Mouse (Mus musculus): ENCODE measurements around the gene Zfp652.

The Zfp652 gene

GRCm38 (mm10) chr11:95808448-95809011, 96.1 kb downstream of the Zfp652 start:
- no peak for DNase-seq (ENCODE audit: low read depth, low spot score)

- DNase-seq (ENCODE audit: low read depth, low spot score): no peak
These were observed 97.1 kb downstream of the Zfp652 start for GRCm38 (mm10) chr11:95809603-95810002.

- DNase-seq (ENCODE audit: low read depth, low spot score): no peak
These were observed 98.4 kb downstream of the Zfp652 start for GRCm38 (mm10) chr11:95810828-95811227.

- no peak for DNase-seq (ENCODE audit: low read depth, low spot score)
These were observed 99.3 kb downstream of the Zfp652 start for GRCm38 (mm10) chr11:95811741-95812140.

GRCm38 (mm10) chr11:95812224-95812623, 99.8 kb downstream of the Zfp652 start:
- DNase-seq (ENCODE audit: low read depth, low spot score): no peak

- no peak for DNase-seq (ENCODE audit: low read depth, low spot score)
These were observed 101.6 kb downstream of the Zfp652 start for GRCm38 (mm10) chr11:95814101-95814500.

- DNase-seq (ENCODE audit: low read depth, low spot score): no peak
These were observed 102.4 kb downstream of the Zfp652 start for GRCm38 (mm10) chr11:95814857-95815256.

GRCm38 (mm10) chr11:95815412-95815811, 102.9 kb downstream of the Zfp652 start:
- no peak for DNase-seq (ENCODE audit: low read depth, low spot score)

- DNase-seq (ENCODE audit: low read depth, low spot score): no peak
These were observed 106.7 kb downstream of the Zfp652 start for GRCm38 (mm10) chr11:95819138-95819537.

- DNase-seq (ENCODE audit: low read depth, low spot score): no peak
These were observed 109.0 kb downstream of the Zfp652 start for GRCm38 (mm10) chr11:95821511-95821910.

- no peak for DNase-seq (ENCODE audit: low read depth, low spot score)
These were observed 110.0 kb downstream of the Zfp652 start for GRCm38 (mm10) chr11:95822437-95822836.

- DNase-seq (ENCODE audit: low read depth, low spot score): peak; percentile 94
These were observed 111.8 kb downstream of the Zfp652 start, which contains the start of gene Phospho1 for GRCm38 (mm10) chr11:95824071-95824876. Phospho1 (plus strand) TSS chr11:95824499.

- peak; percentile 50 for DNase-seq (ENCODE audit: low read depth, low spot score)
These were observed 112.4 kb downstream of the Zfp652 start for GRCm38 (mm10) chr11:95824877-95825243.

GRCm38 (mm10) chr11:95825625-95826024, 113.2 kb downstream of the Zfp652 start:
- no peak for DNase-seq (ENCODE audit: low read depth, low spot score)

GRCm38 (mm10) chr11:95826317-95827167, 114.1 kb downstream of the Zfp652 start:
- no peak for DNase-seq (ENCODE audit: low read depth, low spot score)

GRCm38 (mm10) chr11:95827168-95827447, 114.6 kb downstream of the Zfp652 start:
- no peak for DNase-seq (ENCODE audit: low read depth, low spot score)

GRCm38 (mm10) chr11:95827464-95828085, 115.1 kb downstream of the Zfp652 start:
- DNase-seq (ENCODE audit: low read depth, low spot score): peak; percentile 84

- DNase-seq (ENCODE audit: low read depth, low spot score): no peak
These were observed 115.9 kb downstream of the Zfp652 start for GRCm38 (mm10) chr11:95828181-95828964.

- DNase-seq (ENCODE audit: low read depth, low spot score): no peak
These were observed 117.1 kb downstream of the Zfp652 start for GRCm38 (mm10) chr11:95829526-95830050.

- DNase-seq (ENCODE audit: low read depth, low spot score): peak; percentile 51
These were observed 118.2 kb downstream of the Zfp652 start for GRCm38 (mm10) chr11:95830411-95831275.

Measured in CD4-positive, CD25-positive, alpha-beta regulatory T cell, adult 2 months (primary cell).